Mouse (Mus musculus): ENCODE measurements around the gene Dlec1. TPM values are rescaled to one million over a fixed set of nuclear protein-coding genes. Genes with fewer than 3 reads are reported as not detected.
A peak's percentile ranks its signal among the peaks of the same experiment; 100 is the strongest.

The Dlec1 gene
- 6.4 and 6.6 TPM in 2 replicates for polyA plus RNA-seq (2015; fragmentation: Nextera tagmentation; extraction: Ambion mirVana)

- TF ChIP-seq CTCF (IDR thresholded peaks at IDR 0.05; ENCODE audit: low read depth), result peak; percentile 47
- peak; percentile 76 for ATAC-seq (replicated peaks; ENCODE audit: low FRiP score, low read depth)
- Histone ChIP-seq H3K4me3 (replicated peaks; ENCODE audit: low read depth, low read length) (peak within 1 kb of the TSS; percentile 63), H3K9me3 (replicated peaks; ENCODE audit: low read length) (no peaks in the 10 kb centered on the region), H3K27me3 (ENCODE audit: insufficient read depth, low read length) (no peaks in the 10 kb centered on the region; the same call in 1 of the 2 replicates), H3K36me3 (ENCODE audit: insufficient read depth, low read length) (no peaks in the 10 kb centered on the region), H3K4me1 (replicated peaks; ENCODE audit: insufficient read depth, low read length) (no peaks in the 10 kb centered on the region), H3K9ac (ENCODE audit: low read depth, low read length) (peak within 1 kb of the TSS; percentile 47), H3K27ac (peak within 1 kb of the TSS; percentile 26; the same call in 1 of the 2 replicates), H3K4me2 (ENCODE audit: low read length) (peak within 1 kb of the TSS; percentile 88)
- peak; percentile 98 for DNase-seq (ENCODE audit: low spot score)
- WGBS, result 3% methylated on average over 44 of the region's 44 CpGs
These were observed at the start of gene Dlec1 for GRCm38 (mm10) chr9:119101992-119102782. TSS of gene Dlec1 (plus strand) at chr9:119102478.

GRCm38 (mm10) chr9:119053964-119054576 is 48.2 kb upstream of the Dlec1 start:
- Histone ChIP-seq H3K27ac (no peak overlapping the region), H3K9ac (ENCODE audit: low read depth, low read length) (no peak overlapping the region), H3K27me3 (ENCODE audit: insufficient read depth, low read length) (no peaks in the 10 kb centered on the region), H3K4me2 (ENCODE audit: low read length) (peak overlapping the region; percentile 79), H3K4me3 (replicated peaks; ENCODE audit: low read depth, low read length) (no peak overlapping the region), H3K36me3 (ENCODE audit: insufficient read depth, low read length) (no peaks in the 10 kb centered on the region), H3K9me3 (replicated peaks; ENCODE audit: low read length) (no peaks in the 10 kb centered on the region), H3K4me1 (replicated peaks; ENCODE audit: insufficient read depth, low read length) (peaks cover 20% of the 10 kb centered on the region)
- 65% methylated on average over 9 of the region's 9 CpGs for WGBS
- no peak for ATAC-seq (replicated peaks; ENCODE audit: low FRiP score, low read depth)
- no peak for DNase-seq (ENCODE audit: low spot score)
- TF ChIP-seq CTCF (IDR thresholded peaks at IDR 0.05; ENCODE audit: low read depth), result no peak

GRCm38 (mm10) chr9:119055336-119055735 is 46.9 kb upstream of the Dlec1 start:
- Histone ChIP-seq H3K4me1 (replicated peaks; ENCODE audit: insufficient read depth, low read length) (peaks cover 20% of the 10 kb centered on the region), H3K9me3 (replicated peaks; ENCODE audit: low read length) (no peaks in the 10 kb centered on the region), H3K27ac (no peak overlapping the region), H3K9ac (ENCODE audit: low read depth, low read length) (no peak overlapping the region), H3K4me3 (replicated peaks; ENCODE audit: low read depth, low read length) (no peak overlapping the region), H3K4me2 (ENCODE audit: low read length) (no peak overlapping the region), H3K27me3 (ENCODE audit: insufficient read depth, low read length) (no peaks in the 10 kb centered on the region), H3K36me3 (ENCODE audit: insufficient read depth, low read length) (no peaks in the 10 kb centered on the region)
- ATAC-seq (replicated peaks; ENCODE audit: low FRiP score, low read depth), result no peak
- DNase-seq (ENCODE audit: low spot score), result no peak
- TF ChIP-seq CTCF (IDR thresholded peaks at IDR 0.05; ENCODE audit: low read depth), result no peak
- 86% methylated on average over 4 of the region's 4 CpGs for WGBS

- Histone ChIP-seq H3K4me2 (ENCODE audit: low read length) (no peak overlapping the region), H3K27ac (no peak overlapping the region), H3K4me3 (replicated peaks; ENCODE audit: low read depth, low read length) (no peak overlapping the region), H3K9me3 (replicated peaks; ENCODE audit: low read length) (no peaks in the 10 kb centered on the region), H3K9ac (ENCODE audit: low read depth, low read length) (no peak overlapping the region), H3K36me3 (ENCODE audit: insufficient read depth, low read length) (no peaks in the 10 kb centered on the region), H3K4me1 (replicated peaks; ENCODE audit: insufficient read depth, low read length) (peaks cover 4% of the 10 kb centered on the region), H3K27me3 (ENCODE audit: insufficient read depth, low read length) (no peaks in the 10 kb centered on the region)
- TF ChIP-seq CTCF (IDR thresholded peaks at IDR 0.05; ENCODE audit: low read depth), result no peak
- DNase-seq (ENCODE audit: low spot score), result no peak
- no peak for ATAC-seq (replicated peaks; ENCODE audit: low FRiP score, low read depth)
- WGBS, result 82% methylated on average over 7 of the region's 7 CpGs
These were observed 44.0 kb upstream of the Dlec1 start for GRCm38 (mm10) chr9:119058245-119058644.

GRCm38 (mm10) chr9:119060701-119061100 is 41.6 kb upstream of the Dlec1 start:
- H3K27me3 ChIP-seq (ENCODE audit: insufficient read depth, low read length), result no peaks in the 10 kb centered on the region
- H3K4me1 ChIP-seq (replicated peaks; ENCODE audit: insufficient read depth, low read length), result no peaks in the 10 kb centered on the region
- H3K9ac ChIP-seq (ENCODE audit: low read depth, low read length), result no peak overlapping the region
- ATAC-seq (replicated peaks; ENCODE audit: low FRiP score, low read depth) (no peak), DNase-seq (ENCODE audit: low spot score) (no peak)
- H3K9me3 ChIP-seq (replicated peaks; ENCODE audit: low read length), result no peaks in the 10 kb centered on the region
- peak overlapping the region; percentile 5; the same call in 1 of the 2 replicates for H3K27ac ChIP-seq
- H3K4me2 ChIP-seq (ENCODE audit: low read length), result no peak overlapping the region
- no peak for TF ChIP-seq CTCF (IDR thresholded peaks at IDR 0.05; ENCODE audit: low read depth)
- 87% methylated on average over 10 of the region's 10 CpGs for WGBS
- H3K36me3 ChIP-seq (ENCODE audit: insufficient read depth, low read length), result no peaks in the 10 kb centered on the region
- no peak overlapping the region for H3K4me3 ChIP-seq (replicated peaks; ENCODE audit: low read depth, low read length)

- no peaks in the 10 kb centered on the region for H3K36me3 ChIP-seq (ENCODE audit: insufficient read depth, low read length)
- no peak for TF ChIP-seq CTCF (IDR thresholded peaks at IDR 0.05; ENCODE audit: low read depth)
- no peaks in the 10 kb centered on the region for H3K4me1 ChIP-seq (replicated peaks; ENCODE audit: insufficient read depth, low read length)
- H3K27ac ChIP-seq, result no peak overlapping the region
- peak; percentile 57 for DNase-seq (ENCODE audit: low spot score)
- no peak overlapping the region for H3K4me3 ChIP-seq (replicated peaks; ENCODE audit: low read depth, low read length)
- no peak overlapping the region for H3K9ac ChIP-seq (ENCODE audit: low read depth, low read length)
- H3K4me2 ChIP-seq (ENCODE audit: low read length), result 0 out of 2 replicates have a peak overlapping the region, but pooled peaks have one; percentile 15
- no peaks in the 10 kb centered on the region for H3K9me3 ChIP-seq (replicated peaks; ENCODE audit: low read length)
- no peaks in the 10 kb centered on the region for H3K27me3 ChIP-seq (ENCODE audit: insufficient read depth, low read length)
- WGBS, result 31% methylated on average over 19 of the region's 19 CpGs
- ATAC-seq (replicated peaks; ENCODE audit: low FRiP score, low read depth), result peak; percentile 67
These were observed 39.1 kb upstream of the Dlec1 start for GRCm38 (mm10) chr9:119063036-119063644.
